Comparison of ENCODE assay signal across 15 mouse cellular contexts in genomic region chr11:109608976-109609625, GRCm38 (mm10). TPM values are rescaled to one million over a fixed set of nuclear protein-coding genes. Genes with fewer than 3 reads are reported as not detected.
DNase-seq lines count a peak whose midpoint lies in the region; ATAC-seq and TF ChIP-seq lines count a peak whose summit lies in the region.
"Had no signal": no experiment of that assay in that cellular context is flagged by ENCODE, and none has a peak within 500 bp of the region (broad histone marks: within the 10 kb centered on the region; RNA-seq: fewer than 3 reads in every experiment).

No protein-coding gene starts in this region.

- intact Hi-C loops in heart, postnatal 25 days (cut with DNase I): no loop called here

- 0 out of 2 replicates have a peak, but pooled peaks cover 5% of the 10 kb centered on the region for H3K4me1 ChIP-seq in lung, embryonic 14.5 days (ENCODE audit: insufficient read depth)
- peaks cover 29% of the 10 kb centered on the region for H3K4me1 ChIP-seq in limb, embryonic 10.5 days
- H3K4me1 ChIP-seq in stomach, postnatal 0 days (replicated peaks; ENCODE audit: control insufficient read depth, insufficient read depth): peaks cover 9% of the 10 kb centered on the region; the same call in 1 of the 2 replicates

- TF ChIP-seq EP300 in stomach, postnatal 0 days (optimal IDR thresholded peaks at IDR 0.05): no peak

- no peak overlapping the region for H3K4me3 ChIP-seq in lung, embryonic 14.5 days (ENCODE audit: low read depth, low read length)
- H3K4me3 ChIP-seq in limb, embryonic 10.5 days: no peak overlapping the region
- no peak overlapping the region; the same call in 1 of the 2 replicates for H3K4me3 ChIP-seq in stomach, postnatal 0 days (ENCODE audit: low read depth, low read length)
- H3K4me3 ChIP-seq: midbrain, embryonic 15.5 days had no signal

- H3K27ac ChIP-seq in lung, embryonic 14.5 days (ENCODE audit: low read depth): no peak overlapping the region
- peak overlapping the region; percentile 93; the same call in 1 of the 2 replicates for H3K27ac ChIP-seq in limb, embryonic 10.5 days
- no peak overlapping the region for H3K27ac ChIP-seq in stomach, postnatal 0 days (replicated peaks)
- H3K27ac ChIP-seq: midbrain, embryonic 15.5 days had no signal

- no peaks in the 10 kb centered on the region for H3K36me3 ChIP-seq in lung, embryonic 14.5 days (ENCODE audit: insufficient read depth)
- peaks cover 11% of the 10 kb centered on the region for H3K36me3 ChIP-seq in limb, embryonic 10.5 days
- no peaks in the 10 kb centered on the region; the same call in 1 of the 2 replicates for H3K36me3 ChIP-seq in stomach, postnatal 0 days (ENCODE audit: control insufficient read depth, insufficient read depth, low read length)
- H3K36me3 ChIP-seq: midbrain, embryonic 15.5 days had no signal

- H3K27me3 ChIP-seq in lung, embryonic 14.5 days (ENCODE audit: insufficient read depth, low read length): no peaks in the 10 kb centered on the region
- H3K27me3 ChIP-seq in limb, embryonic 10.5 days (ENCODE audit: low read depth, poor library complexity, severe bottlenecking): no peaks in the 10 kb centered on the region
- no peaks in the 10 kb centered on the region for H3K27me3 ChIP-seq in stomach, postnatal 0 days (ENCODE audit: control insufficient read depth, insufficient read depth, low read length)

- no peaks in the 10 kb centered on the region for H3K9me3 ChIP-seq in lung, embryonic 14.5 days (ENCODE audit: low read depth, low read length)
- H3K9me3 ChIP-seq in limb, embryonic 10.5 days (replicated peaks): no peaks in the 10 kb centered on the region
- H3K9me3 ChIP-seq in stomach, postnatal 0 days (ENCODE audit: control insufficient read depth, low read length): no peaks in the 10 kb centered on the region
- H3K9me3 ChIP-seq: midbrain, embryonic 15.5 days had no signal

- H3K4me2 ChIP-seq in lung, embryonic 14.5 days: peak overlapping the region; percentile 75; the same call in 1 of the 2 replicates
- peak overlapping the region; percentile 85 for H3K4me2 ChIP-seq in stomach, postnatal 0 days (replicated peaks; ENCODE audit: low read depth)
- H3K4me2 ChIP-seq: midbrain, embryonic 15.5 days had no signal

- 67% methylated on average over 6 of the region's 6 CpGs for WGBS in lung, embryonic 14.5 days
- 78% methylated on average over 6 of the region's 6 CpGs for WGBS in limb, embryonic 10.5 days
- 50% methylated on average over 6 of the region's 6 CpGs for WGBS in stomach, postnatal 0 days

- no peak overlapping the region for H3K9ac ChIP-seq in lung, embryonic 14.5 days
- H3K9ac ChIP-seq in stomach, postnatal 0 days (ENCODE audit: low read length): no peak overlapping the region; the same call in 1 of the 2 replicates
- H3K9ac ChIP-seq: forebrain, postnatal 0 days; midbrain, embryonic 15.5 days had no signal

- TF ChIP-seq CTCF in lung, embryonic 14.5 days (IDR thresholded peaks at IDR 0.05; ENCODE audit: low read depth): no peak
- TF ChIP-seq CTCF in stomach, postnatal 0 days (IDR thresholded peaks at IDR 0.05; ENCODE audit: low read depth): no peak

- peak; percentile 43 to 50 for DNase-seq in heart, adult 18-20 months
- DNase-seq in heart, postnatal 25 days (ENCODE audit: low spot score): no peak
- no peak for DNase-seq in lung, embryonic 14.5 days
- no peak for DNase-seq in lung, postnatal 25 days (ENCODE audit: low spot score)
- no peak for DNase-seq in limb, embryonic 10.5 days (ENCODE audit: low spot score)
- no peak for DNase-seq in stomach, postnatal 0 days (ENCODE audit: low spot score)
- DNase-seq in T-cell, adult 2 months (ENCODE audit: low spot score): no peak
- DNase-seq: adrenal gland, adult 8-10 months; cerebellum, adult 11 months; embryo, embryonic 11 days; forebrain, postnatal 0 days; kidney, postnatal 36 days; lung, postnatal 14 days had no signal

- no peak for ATAC-seq in lung, embryonic 14.5 days (ENCODE audit: insufficient read depth)
- no peak for ATAC-seq in stomach, postnatal 0 days (ENCODE audit: low FRiP score, low TSS enrichment)
- ATAC-seq in erythroid progenitor cell, adult 5-6 weeks (replicated peaks; ENCODE audit: low FRiP score, poor library complexity, severe bottlenecking): no peak
- ATAC-seq: forebrain, postnatal 0 days; midbrain, embryonic 15.5 days had no signal

RNA-seq across cellular contexts. Expression of gene Wipi1, which starts 2.7 kb away (rescaled TPM):
- 100 to 1,000 TPM; 100 to 107 TPM for total RNA-seq in heart, adult 18-20 months (2021)
- 100 to 1,000 TPM; 105 to 107 TPM for total RNA-seq in heart, postnatal 25 days (2021)
- polyA plus RNA-seq in lung, embryonic 14.5 days (2014; fragmentation: Nextera tagmentation; extraction: Ambion mirVana): 24.1 and 24.9 TPM in 2 replicates
- 33.3 and 42.3 TPM in 2 replicates for polyA plus RNA-seq in limb, embryonic 10.5 days (2016; fragmentation: Nextera tagmentation; extraction: Ambion mirVana)
- 35.3 and 40.5 TPM in 2 replicates for polyA plus RNA-seq in stomach, postnatal 0 days (2015; fragmentation: Nextera tagmentation; extraction: Ambion mirVana)
- 40.4 and 58.3 TPM in 2 replicates for total RNA-seq in erythroid progenitor cell, adult 5-6 weeks (2015; ENCODE audit: low replicate concordance)
- total RNA-seq in erythroid progenitor cell, adult 5-6 weeks (2017; ENCODE audit: low replicate concordance): 20.3 and 33.6 TPM in 2 replicates

RNA-seq across cellular contexts. Expression of gene Prkar1a, which starts 40.1 kb away (rescaled TPM):
- 100 to 1,000 TPM; 371 to 461 TPM for total RNA-seq in heart, adult 18-20 months (2021)
- 100 to 1,000 TPM; 330 to 341 TPM for total RNA-seq in heart, postnatal 25 days (2021)
- 408 and 411 TPM in 2 replicates for polyA plus RNA-seq in lung, embryonic 14.5 days (2014; fragmentation: Nextera tagmentation; extraction: Ambion mirVana)
- polyA plus RNA-seq in limb, embryonic 10.5 days (2016; fragmentation: Nextera tagmentation; extraction: Ambion mirVana): 290 and 338 TPM in 2 replicates
- 176 and 177 TPM in 2 replicates for polyA plus RNA-seq in stomach, postnatal 0 days (2015; fragmentation: Nextera tagmentation; extraction: Ambion mirVana)
- 46.1 and 72.5 TPM in 2 replicates for total RNA-seq in erythroid progenitor cell, adult 5-6 weeks (2015; ENCODE audit: low replicate concordance)
- 24.0 and 38.4 TPM in 2 replicates for total RNA-seq in erythroid progenitor cell, adult 5-6 weeks (2017; ENCODE audit: low replicate concordance)

Comparison
In these comparisons a context has a peak if more than half of its experiments do, and no peak if none do; other contexts are left out.
1. DNase-seq: peak in heart, adult 18-20 months (2 of 2); none in heart, postnatal 25 days (single experiment), lung, embryonic 14.5 days (single experiment), lung, postnatal 25 days (single experiment), limb, embryonic 10.5 days (single experiment), stomach, postnatal 0 days (single experiment) and T-cell, adult 2 months (single experiment).
2. RNA of gene Prkar1a, which starts 40.1 kb away (total RNA-seq): 371 to 461 TPM in heart, adult 18-20 months and 330 to 341 TPM in heart, postnatal 25 days; 24.0 to 72.5 TPM in erythroid progenitor cell, adult 5-6 weeks; every median in the first group is over 4 times any median in the second.